Mouse (Mus musculus) liver, embryonic 18 days (tissue): ENCODE measurements around the gene Gm17190. TPM values are rescaled to one million over a fixed set of nuclear protein-coding genes. Genes with fewer than 3 reads are reported as not detected.

Experiments
- polyA plus RNA-seq: library from polyadenylated mRNA; depleted of rRNA; stranded (reverse); fragments of >200 nt; gene quantifications from 2 replicates; pipeline ENCODE4 v1.2.3, GENCODE M21; 2012; rRNA removed

Gm17190 gene
- not detected in 2 replicates for polyA plus RNA-seq

GRCm38 (mm10) chr13:96081754-96082153 is at the start of gene Gm17190:
Gene Gm17190, plus strand, starts transcription at chr13:96082054.

GRCm38 (mm10) chr13:96081276-96081675 is 578 bp upstream of the Gm17190 start, which contains the start of gene Gm20075:
Gene Gm20075, minus strand, starts transcription at chr13:96081376.

GRCm38 (mm10) chr13:96132401-96132816 is 50.6 kb downstream of the Gm17190 start, which contains the start of gene Sv2c:
Gene Sv2c, minus strand, starts transcription at chr13:96132577.

Other genes starting within 250 kb of the Gm17190 start
- 25.0 and 27.8 TPM in 2 replicates for gene Iqgap2, start 190.1 kb upstream of the Gm17190 start, polyA plus RNA-seq
- gene Gm20075, start 678 bp upstream of the Gm17190 start, polyA plus RNA-seq: 0.60 and 0.61 TPM in 2 replicates
- 0.04 and 0.06 TPM in 2 replicates for gene Sv2c, start 50.5 kb downstream of the Gm17190 start, polyA plus RNA-seq